Mouse (Mus musculus) hindbrain, embryonic 14.5 days (tissue): ENCODE measurements at regions not wholly inside any gene's neighbourhood (a gene's known extent, or its start where the extent isn't known, plus 50 kb on each side); places are given as distances from the start of the nearest gene placed in this dataset.
A peak's percentile ranks its signal among the peaks of the same experiment; 100 is the strongest.

Experiments
- ATAC-seq: fragments of 200-750 bp; cut with Nextera tagmentation; 2 replicates; pipeline ENCODE4 v1.8.0; 2017; ENCODE audit warnings: moderate number of reproducible peaks, mild to moderate bottlenecking, moderate TSS enrichment, moderate library complexity; ENCODE audit not compliant: low FRiP score
- DNase-seq: peaks from one replicate; pipeline ENCODE4 v3.0.0-alpha.2; 2015; ENCODE audit warnings: low spot score
- H3K27ac ChIP-seq: fragments of 300-500 bp; sonication (generic); 2 replicates; pipeline ENCODE4 v1.5.1; 2014; ENCODE audit warnings: mild to moderate bottlenecking, moderate library complexity
- H3K27me3 ChIP-seq: fragments of 300-500 bp; sonication (generic); 2 replicates; pipeline ENCODE4 v1.6.1; 2014; ENCODE audit warnings: mild to moderate bottlenecking, low read length, mixed read lengths; ENCODE audit not compliant: control insufficient read depth, insufficient read depth
- H3K36me3 ChIP-seq: fragments of 300-500 bp; sonication (generic); replicated peaks from 2 replicates; pipeline ENCODE4 v1.6.1; 2014; ENCODE audit not compliant: control insufficient read depth, insufficient read depth
- H3K4me1 ChIP-seq: fragments of 300-500 bp; sonication (generic); replicated peaks from 2 replicates; pipeline ENCODE4 v1.6.1; 2014; ENCODE audit warnings: antibody characterized with exemption, low read length, mixed read lengths; ENCODE audit not compliant: control insufficient read depth, insufficient read depth
- H3K4me2 ChIP-seq: fragments of 300-500 bp; sonication (generic); replicated peaks from 2 replicates; pipeline ENCODE4 v1.6.1; 2014; ENCODE audit warnings: mild to moderate bottlenecking, moderate library complexity
- H3K4me3 ChIP-seq: fragments of 300-500 bp; sonication (generic); replicated peaks from 2 replicates; pipeline ENCODE4 v1.5.1; 2014; ENCODE audit warnings: mild to moderate bottlenecking, low read length
- H3K9ac ChIP-seq: fragments of 300-500 bp; sonication (generic); 2 replicates; pipeline ENCODE4 v1.6.1; 2014
- H3K9me3 ChIP-seq: fragments of 300-500 bp; sonication (generic); 2 replicates; pipeline ENCODE4 v1.6.1; 2016; ENCODE audit warnings: low read length; ENCODE audit not compliant: control insufficient read depth
- WGBS: fragments of 180-500 bp; shearing (Covaris S2); extraction: QIAGEN DNeasy Blood & Tissue Kit; methylation state at CpG from one replicate; pipeline ENCODE4 v1.1.7; 2014; 5-methylcytosine and 5-hydroxymethylcytosine counted together

DNA sequence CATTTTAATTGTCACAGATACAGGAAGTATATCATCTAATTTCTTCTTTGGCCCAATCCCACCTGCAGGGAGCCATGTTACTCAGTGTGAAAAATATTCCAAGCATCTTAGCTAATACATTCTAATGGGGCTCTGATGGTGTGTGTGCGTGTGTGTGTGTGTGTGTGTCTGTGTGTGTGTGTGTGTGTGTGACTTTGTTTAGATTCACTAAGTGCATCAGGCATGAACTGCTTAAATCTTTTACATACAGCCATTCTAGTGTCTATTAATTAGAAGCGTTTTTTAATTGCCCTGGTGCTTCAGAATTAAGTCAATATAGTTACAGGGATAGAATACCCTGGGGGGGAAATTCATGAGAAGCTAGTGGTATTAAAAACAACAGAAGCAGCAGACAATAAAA lies 912.1 kb upstream of the Gm5150 start:
- 56% methylated on average over 2 of the region's 2 CpGs for WGBS
- H3K9me3 ChIP-seq = no peaks in the 10 kb centered on the region
- no peak overlapping the region for H3K4me3 ChIP-seq
- H3K9ac ChIP-seq = no peak overlapping the region
- no peaks in the 10 kb centered on the region for H3K36me3 ChIP-seq
- peaks cover 8% of the 10 kb centered on the region for H3K4me1 ChIP-seq
- ATAC-seq (peak; percentile 61), DNase-seq (no peak)
- no peaks in the 10 kb centered on the region for H3K27me3 ChIP-seq
- peak overlapping the region; percentile 59 for H3K27ac ChIP-seq
- H3K4me2 ChIP-seq = no peak overlapping the region

DNA sequence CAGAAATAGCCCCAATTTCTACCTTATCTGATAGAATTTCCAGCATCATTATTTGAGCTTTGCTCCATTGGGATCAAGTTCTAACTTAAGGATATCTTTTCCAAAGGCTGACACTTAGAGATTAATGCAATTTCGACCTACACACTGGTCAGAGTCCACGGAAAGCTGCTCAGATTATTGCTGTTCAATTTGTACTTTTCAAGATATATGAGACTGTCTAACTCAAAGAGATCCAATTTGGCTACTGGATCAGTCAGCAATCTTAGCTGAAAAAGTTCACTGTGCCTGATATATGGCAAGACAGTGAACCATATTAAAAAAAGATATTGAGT lies 909.8 kb upstream of the Gm5150 start:
- H3K4me2 ChIP-seq = no peak overlapping the region
- no peaks in the 10 kb centered on the region for H3K36me3 ChIP-seq
- DNase-seq = no peak
- H3K9ac ChIP-seq = no peak overlapping the region
- no peaks in the 10 kb centered on the region for H3K27me3 ChIP-seq
- WGBS = 66% methylated on average over 2 of the region's 2 CpGs
- H3K4me3 ChIP-seq = no peak overlapping the region
- H3K9me3 ChIP-seq = no peaks in the 10 kb centered on the region
- ATAC-seq = no peak
- peaks cover under 1% of the 10 kb centered on the region for H3K4me1 ChIP-seq
- H3K27ac ChIP-seq = no peak overlapping the region

GRCm38 (mm10) chr3:16915389-16916071 lies 909.3 kb upstream of the Gm5150 start:
- no peaks in the 10 kb centered on the region; the same call in 1 of the 2 replicates for H3K4me1 ChIP-seq
- H3K27me3 ChIP-seq = no peaks in the 10 kb centered on the region
- DNase-seq = no peak
- no peaks in the 10 kb centered on the region for H3K9me3 ChIP-seq
- H3K4me3 ChIP-seq = no peak overlapping the region
- H3K27ac ChIP-seq = no peak overlapping the region
- no peak overlapping the region for H3K9ac ChIP-seq
- no peak for ATAC-seq
- WGBS = 90% methylated on average over 2 of the region's 2 CpGs
- H3K4me2 ChIP-seq = no peak overlapping the region
- H3K36me3 ChIP-seq = no peaks in the 10 kb centered on the region

- ATAC-seq = no peak
- no peaks in the 10 kb centered on the region for H3K36me3 ChIP-seq
- H3K4me2 ChIP-seq = no peak overlapping the region
- no peaks in the 10 kb centered on the region for H3K9me3 ChIP-seq
- no peaks in the 10 kb centered on the region for H3K4me1 ChIP-seq
- no peaks in the 10 kb centered on the region for H3K27me3 ChIP-seq
- no peak overlapping the region for H3K27ac ChIP-seq
- DNase-seq = no peak
- H3K9ac ChIP-seq = no peak overlapping the region
- WGBS = 80% methylated on average over 1 of the region's 1 CpGs
- H3K4me3 ChIP-seq = no peak overlapping the region
Measured at GRCm38 (mm10) chr3:16888132-16888531, 881.9 kb upstream of the Gm5150 start.

DNA sequence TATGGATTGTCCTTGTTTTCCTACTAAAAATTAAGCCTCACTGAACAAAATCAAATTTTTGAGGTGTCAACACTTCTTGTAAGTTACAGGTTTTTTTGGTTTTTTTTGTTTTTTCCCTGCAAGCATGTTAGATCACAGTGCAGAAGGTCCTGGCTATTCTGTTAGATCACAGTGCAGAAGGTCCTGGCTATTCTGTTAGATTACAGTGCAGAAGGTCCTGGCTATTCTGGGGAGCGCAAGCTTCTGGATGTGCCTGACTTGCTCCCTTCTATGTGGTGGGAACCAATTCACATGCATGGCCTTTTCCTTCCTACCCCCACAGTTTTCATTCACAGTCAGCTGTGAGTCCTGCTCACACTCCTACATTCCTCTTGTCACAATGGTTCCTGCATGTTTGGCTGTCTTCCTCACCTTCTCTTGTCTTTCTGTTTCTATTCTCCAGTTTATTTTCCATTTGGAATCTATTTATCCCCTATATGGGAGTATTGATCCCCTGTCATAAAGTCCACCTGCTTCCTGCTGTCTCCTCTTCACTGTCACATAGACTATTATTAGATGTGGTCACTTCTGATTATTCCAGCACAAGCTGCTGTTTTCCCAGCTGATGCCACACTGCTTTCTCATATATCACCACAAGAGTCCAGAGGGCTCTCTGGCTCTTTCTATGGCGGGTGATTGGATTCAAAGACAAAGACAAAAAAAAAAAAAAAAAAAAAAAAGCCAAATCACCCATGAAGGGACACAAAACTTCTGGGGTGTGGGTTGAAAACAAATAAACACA lies 866.3 kb upstream of the Gm5150 start:
- H3K9ac ChIP-seq = no peak overlapping the region
- H3K27me3 ChIP-seq = no peaks in the 10 kb centered on the region
- DNase-seq = peak; percentile 23
- peak overlapping the region; percentile 60; the same call in 1 of the 2 replicates for H3K27ac ChIP-seq
- no peak for ATAC-seq
- H3K4me3 ChIP-seq = no peak overlapping the region
- 52% methylated on average over 2 of the region's 2 CpGs for WGBS
- H3K9me3 ChIP-seq = no peaks in the 10 kb centered on the region
- 0 out of 2 replicates have a peak, but pooled peaks cover 4% of the 10 kb centered on the region for H3K4me1 ChIP-seq
- no peak overlapping the region for H3K4me2 ChIP-seq
- no peaks in the 10 kb centered on the region for H3K36me3 ChIP-seq

- H3K4me1 ChIP-seq = peaks cover 11% of the 10 kb centered on the region
- DNase-seq (peak; percentile 20), ATAC-seq (peak; percentile 22; the same call in 1 of the 2 replicates)
- no peak overlapping the region for H3K9ac ChIP-seq
- no peaks in the 10 kb centered on the region for H3K27me3 ChIP-seq
- H3K36me3 ChIP-seq = no peaks in the 10 kb centered on the region
- H3K27ac ChIP-seq = no peak overlapping the region
- 43% methylated on average over 1 of the region's 1 CpGs for WGBS
- no peaks in the 10 kb centered on the region for H3K9me3 ChIP-seq
- no peak overlapping the region for H3K4me3 ChIP-seq
- H3K4me2 ChIP-seq = no peak overlapping the region
Measured at GRCm38 (mm10) chr3:16860034-16860433, 853.8 kb upstream of the Gm5150 start.

DNA sequence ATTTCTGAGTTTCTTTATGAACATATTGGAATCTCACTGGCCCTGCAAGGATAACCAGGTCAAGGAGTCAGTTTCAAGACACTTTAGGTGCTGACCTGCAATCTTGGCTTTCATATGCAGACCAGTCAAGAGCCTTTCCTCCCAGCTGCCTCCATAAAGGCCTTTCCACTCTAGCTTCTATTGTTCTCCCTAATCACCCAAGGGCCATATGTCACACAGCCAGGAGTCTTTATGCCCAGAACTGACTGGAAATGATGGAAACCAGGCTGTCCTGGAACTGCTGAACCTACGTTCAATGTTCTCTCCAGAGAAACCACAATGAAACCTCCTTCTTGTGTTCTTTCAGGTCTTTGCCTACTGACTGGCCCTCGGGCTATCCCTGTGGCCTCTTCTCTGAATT lies 852.7 kb upstream of the Gm5150 start:
- Histone ChIP-seq H3K9ac (no peak overlapping the region), H3K27me3 (no peaks in the 10 kb centered on the region), H3K4me1 (peaks cover 20% of the 10 kb centered on the region), H3K27ac (no peak overlapping the region), H3K9me3 (no peaks in the 10 kb centered on the region), H3K36me3 (no peaks in the 10 kb centered on the region), H3K4me2 (no peak overlapping the region), H3K4me3 (no peak overlapping the region)
- no peak for ATAC-seq
- 32% methylated on average over 2 of the region's 2 CpGs for WGBS
- DNase-seq = no peak

DNA sequence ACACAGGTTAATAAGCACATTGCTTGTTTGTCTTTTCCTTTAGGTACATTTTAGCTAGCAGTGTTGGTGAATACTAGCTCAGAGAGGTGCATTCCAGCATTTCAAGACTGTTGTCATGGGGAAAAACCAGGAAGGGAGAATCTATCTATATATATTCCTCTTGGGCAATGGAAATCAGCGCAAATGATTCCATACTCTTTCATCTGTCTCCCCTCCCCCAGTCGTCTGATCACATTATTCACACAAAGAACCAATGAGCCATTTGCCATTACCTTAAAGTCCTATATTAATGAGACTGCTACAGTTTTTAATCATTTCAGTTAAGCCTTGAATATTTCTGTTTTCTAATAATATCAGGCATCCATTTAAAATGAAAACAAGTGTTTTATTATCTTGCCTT lies 849.0 kb upstream of the Gm5150 start:
- DNase-seq = peak; percentile 44
- peaks cover 25% of the 10 kb centered on the region for H3K4me1 ChIP-seq
- no peak overlapping the region for H3K4me3 ChIP-seq
- no peak for ATAC-seq
- H3K9me3 ChIP-seq = no peaks in the 10 kb centered on the region
- WGBS = 34% methylated on average over 2 of the region's 2 CpGs
- 0 out of 2 replicates have a peak overlapping the region, but pooled peaks have one; percentile 20 for H3K9ac ChIP-seq
- H3K27me3 ChIP-seq = no peaks in the 10 kb centered on the region
- peak overlapping the region; percentile 93 for H3K27ac ChIP-seq
- H3K36me3 ChIP-seq = no peaks in the 10 kb centered on the region
- no peak overlapping the region for H3K4me2 ChIP-seq

- 31% methylated on average over 5 of the region's 5 CpGs for WGBS
- no peaks in the 10 kb centered on the region for H3K27me3 ChIP-seq
- H3K27ac ChIP-seq = peak overlapping the region; percentile 93
- peak overlapping the region; percentile 28 for H3K4me2 ChIP-seq
- no peaks in the 10 kb centered on the region for H3K9me3 ChIP-seq
- ATAC-seq (peak; percentile 84), DNase-seq (peak; percentile 42)
- no peaks in the 10 kb centered on the region for H3K36me3 ChIP-seq
- H3K4me1 ChIP-seq = peaks cover 25% of the 10 kb centered on the region
- peak overlapping the region; percentile 52 for H3K9ac ChIP-seq
- no peak overlapping the region for H3K4me3 ChIP-seq
Measured at GRCm38 (mm10) chr3:16853992-16854391, 847.8 kb upstream of the Gm5150 start.
